ENCODE assay signal across 18 mouse cellular contexts in the genomic region with DNA sequence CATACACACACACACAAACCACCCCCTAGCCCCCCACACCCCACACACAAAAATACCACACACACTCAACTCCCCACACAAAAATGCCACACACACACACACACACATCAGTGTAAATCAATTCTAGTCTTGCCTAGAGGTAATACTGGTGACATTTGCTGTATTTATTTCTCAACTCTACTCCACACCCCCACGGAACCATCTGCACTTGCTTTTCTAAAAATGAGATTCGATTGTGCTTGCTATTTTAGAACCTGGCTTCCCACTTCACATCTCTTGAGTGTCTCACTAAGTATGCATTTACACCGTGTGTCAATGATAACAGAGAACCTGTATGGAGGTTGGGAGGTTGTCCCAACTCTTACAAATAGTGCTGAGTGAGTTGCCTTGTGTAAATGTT. TPM values are rescaled to one million over a fixed set of nuclear protein-coding genes. Genes with fewer than 3 reads are reported as not detected.
DNase-seq lines count a peak whose midpoint lies in the region; ATAC-seq and TF ChIP-seq lines count a peak whose summit lies in the region.
"Had no signal": no experiment of that assay in that cellular context is flagged by ENCODE, and none has a peak within 500 bp of the region (broad histone marks: within the 10 kb centered on the region; RNA-seq: fewer than 3 reads in every experiment).

No protein-coding gene starts in this region.

- WGBS in heart, embryonic 12.5 days = 39% methylated on average over 3 of the region's 3 CpGs

- no peak overlapping the region for H3K9ac ChIP-seq in heart, embryonic 12.5 days
- H3K9ac ChIP-seq: embryonic facial prominence, embryonic 12.5 days; neural tube, embryonic 12.5 days had no signal

- no peak for ATAC-seq in heart, embryonic 12.5 days (ENCODE audit: insufficient number of reproducible peaks, low FRiP score)
- no peak for ATAC-seq in cerebellum, adult (ENCODE audit: insufficient number of reproducible peaks, low FRiP score, low TSS enrichment)

- no peak overlapping the region for H3K27ac ChIP-seq in heart, embryonic 12.5 days (ENCODE audit: poor library complexity, severe bottlenecking)
- no peak overlapping the region for H3K27ac ChIP-seq in left cerebral cortex, adult 2 months
- H3K27ac ChIP-seq: embryonic facial prominence, embryonic 12.5 days; kidney, postnatal 0 days; neural tube, embryonic 12.5 days had no signal

- no peak for TF ChIP-seq CTCF in left cerebral cortex, adult 2 months (IDR thresholded peaks at IDR 0.05)

- DNase-seq in heart, postnatal 25 days (ENCODE audit: low spot score) = no peak
- DNase-seq in right cerebral cortex, adult 18-20 months = peak; percentile 74
- no peak for DNase-seq in right cerebral cortex, postnatal 14 days
- DNase-seq in left cerebral cortex, adult 2 months (ENCODE audit: extremely low spot score in 1 of 2, low spot score in 2 of 2) = peak; percentile 35 to 37
- no peak for DNase-seq in cerebellum, adult 9-10 months
- DNase-seq: adrenal gland, postnatal 10 days; B cell, adult 2 months; cerebellum, adult 2 months; gastrocnemius, postnatal 36 days; heart, postnatal 4 days; kidney, adult 11 months; liver; lung, adult 18-20 months had no signal

- no peaks in the 10 kb centered on the region for H3K27me3 ChIP-seq in heart, embryonic 12.5 days (replicated peaks)
- H3K27me3 ChIP-seq: embryonic facial prominence, embryonic 12.5 days; neural tube, embryonic 12.5 days had no signal

- H3K36me3 ChIP-seq in heart, embryonic 12.5 days = no peaks in the 10 kb centered on the region
- H3K36me3 ChIP-seq: embryonic facial prominence, embryonic 12.5 days; neural tube, embryonic 12.5 days had no signal

- 0 out of 2 replicates have a peak overlapping the region, but pooled peaks have one; percentile 9 for H3K4me2 ChIP-seq in heart, embryonic 12.5 days
- H3K4me2 ChIP-seq: embryonic facial prominence, embryonic 12.5 days; neural tube, embryonic 12.5 days had no signal

- no peaks in the 10 kb centered on the region for H3K9me3 ChIP-seq in heart, embryonic 12.5 days (replicated peaks)
- H3K9me3 ChIP-seq: embryonic facial prominence, embryonic 12.5 days; neural tube, embryonic 12.5 days had no signal

- no peak overlapping the region for H3K4me3 ChIP-seq in heart, embryonic 12.5 days
- H3K4me3 ChIP-seq in left cerebral cortex, adult 2 months = no peak overlapping the region
- H3K4me3 ChIP-seq: embryonic facial prominence, embryonic 12.5 days; neural tube, embryonic 12.5 days had no signal

- peaks cover 28% of the 10 kb centered on the region for H3K4me1 ChIP-seq in heart, embryonic 12.5 days (replicated peaks)
- H3K4me1 ChIP-seq: embryonic facial prominence, embryonic 12.5 days; neural tube, embryonic 12.5 days had no signal

- intact Hi-C loops in heart, postnatal 25 days (cut with DNase I) = no loop called here
- intact Hi-C loops in left cerebral cortex, adult 2 months (cut with DNase I) = no loop called here

RNA-seq across cellular contexts. Expression of a gene that starts 13.4 kb away (rescaled TPM):
- 116 and 122 TPM in 2 replicates for polyA plus RNA-seq in heart, embryonic 12.5 days (2016; fragmentation: Nextera tagmentation; extraction: Ambion mirVana)
- total RNA-seq in heart, postnatal 25 days (2021) = 10 to 100 TPM; 13.7 to 14.1 TPM
- 10 to 100 TPM; 15.0 to 15.6 TPM for total RNA-seq in left cerebral cortex, adult 2 months (2021)

Comparison
In these comparisons a context has a peak if more than half of its experiments do, and no peak if none do; other contexts are left out.
1. DNase-seq: peak in right cerebral cortex, adult 18-20 months (single experiment) and left cerebral cortex, adult 2 months (2 of 2); none in heart, postnatal 25 days (single experiment), right cerebral cortex, postnatal 14 days (single experiment) and cerebellum, adult 9-10 months (single experiment).